Mouse (Mus musculus) thymus, adult 2 months (tissue): ENCODE measurements around the gene Akap10. TPM values are rescaled to one million over a fixed set of nuclear protein-coding genes. Genes with fewer than 3 reads are reported as not detected.
"Not testable (repeated sequence)": the region's sequence is repeated elsewhere in the genome, so short reads cannot be mapped to it uniquely, and the experiment has no call there.

Source experiments
- DNase-seq: peaks from one replicate; pipeline ENCODE4 v3.0.0; 2021
- H3K27ac ChIP-seq: fragments of 200-500 bp; 2 replicates; pipeline ENCODE4 v1.5.1; 2012; ENCODE audit warnings: low read length, control low read depth; ENCODE audit not compliant: control insufficient read depth, insufficient read depth
- H3K27me3 ChIP-seq: fragments of 200-500 bp; 2 replicates; pipeline ENCODE4 v1.6.1; 2012; ENCODE audit warnings: mild to moderate bottlenecking, low read length, moderate library complexity, mixed read lengths; ENCODE audit not compliant: control insufficient read depth, insufficient read depth
- H3K36me3 ChIP-seq: fragments of 200-500 bp; 2 replicates; pipeline ENCODE4 v1.6.1; 2012; ENCODE audit warnings: mild to moderate bottlenecking, low read length, moderate library complexity; ENCODE audit not compliant: control insufficient read depth, insufficient read depth
- H3K4me1 ChIP-seq: fragments of 200-500 bp; replicated peaks from 2 replicates; pipeline ENCODE4 v1.6.1; 2012; ENCODE audit warnings: low read length; ENCODE audit not compliant: control insufficient read depth, insufficient read depth
- H3K4me3 ChIP-seq: fragments of 200-500 bp; 2 replicates; pipeline ENCODE4 v1.5.1; 2012; ENCODE audit warnings: mild to moderate bottlenecking, low read length, control low read depth, moderate library complexity; ENCODE audit not compliant: control insufficient read depth, insufficient read depth
- CTCF ChIP-seq: fragments of 200-500 bp; IDR thresholded peaks from 2 replicates; pipeline ENCODE4 v1.5.1; 2012; ENCODE audit warnings: mild to moderate bottlenecking, control low read depth, low read length, moderate library complexity, borderline replicate concordance; ENCODE audit not compliant: control insufficient read depth, poor library complexity, insufficient read depth; ENCODE audit errors: extremely low read depth
- POLR2A ChIP-seq: fragments of 200-500 bp; IDR thresholded peaks from 2 replicates; pipeline ENCODE4 v1.6.1; 2012; ENCODE audit warnings: mild to moderate bottlenecking, low read length, control low read depth, moderate library complexity; ENCODE audit not compliant: control insufficient read depth, poor library complexity, insufficient read depth; ENCODE audit errors: extremely low read depth
- WGBS: fragments of 180-500 bp; shearing (Covaris S2); methylation state at CpG from one replicate; pipeline ENCODE4 v1.1.7; 2018; 5-methylcytosine and 5-hydroxymethylcytosine counted together
- polyA plus RNA-seq: library from polyadenylated mRNA; depleted of rRNA; stranded (reverse); fragments of >200 nt; gene quantifications from 2 replicates; pipeline ENCODE4 v1.2.3, GENCODE M21; 2012

Gene Akap10
- polyA plus RNA-seq, 1 experiment, result 23.9 TPM

- Histone ChIP-seq H3K27me3 (no peaks in the 10 kb centered on the region), H3K36me3 (no peaks in the 10 kb centered on the region), H3K4me1 (no peaks in the 10 kb centered on the region), H3K4me3 (no peak overlapping the region), H3K27ac (no peak overlapping the region)
- TF ChIP-seq POLR2A (no peak), CTCF (no peak)
- WGBS, result 93% methylated on average over 5 of the region's 5 CpGs
- no peak for DNase-seq
Measured at GRCm38 (mm10) chr11:61964611-61965010, 34.6 kb upstream of the Akap10 start.

GRCm38 (mm10) chr11:61963193-61963592 is 33.1 kb upstream of the Akap10 start:
- Histone ChIP-seq H3K36me3 (no peaks in the 10 kb centered on the region), H3K27ac (no peak overlapping the region), H3K27me3 (no peaks in the 10 kb centered on the region), H3K4me3 (no peak overlapping the region), H3K4me1 (no peaks in the 10 kb centered on the region)
- no peak for DNase-seq
- TF ChIP-seq POLR2A (no peak), CTCF (no peak)
- 97% methylated on average over 3 of the region's 3 CpGs for WGBS

- no peaks in the 10 kb centered on the region for H3K4me1 ChIP-seq
- no peak overlapping the region for H3K4me3 ChIP-seq
- WGBS, result 46% methylated on average over 6 of the region's 6 CpGs
- H3K27me3 ChIP-seq, result peaks cover 3% of the 10 kb centered on the region; the same call in 1 of the 2 replicates
- no peak for DNase-seq
- H3K36me3 ChIP-seq, result no peaks in the 10 kb centered on the region
- no peak overlapping the region for H3K27ac ChIP-seq
- TF ChIP-seq POLR2A (no peak), CTCF (no peak)
Measured at GRCm38 (mm10) chr11:61962684-61963083, 32.6 kb upstream of the Akap10 start.

- peaks cover 5% of the 10 kb centered on the region; the same call in 1 of the 2 replicates for H3K4me1 ChIP-seq
- no peak for DNase-seq
- no peak overlapping the region for H3K27ac ChIP-seq
- WGBS, result 85% methylated on average over 2 of the region's 2 CpGs
- H3K27me3 ChIP-seq, result peaks cover 3% of the 10 kb centered on the region; the same call in 1 of the 2 replicates
- H3K36me3 ChIP-seq, result no peaks in the 10 kb centered on the region
- TF ChIP-seq POLR2A (no peak), CTCF (no peak)
- H3K4me3 ChIP-seq, result no peak overlapping the region
Measured at GRCm38 (mm10) chr11:61960096-61960495, 30.0 kb upstream of the Akap10 start.

- not testable (repeated sequence) for DNase-seq, H3K27me3 ChIP-seq, H3K4me3 ChIP-seq, H3K36me3 ChIP-seq, H3K4me1 ChIP-seq, H3K27ac ChIP-seq
- 70% methylated on average over 6 of the region's 6 CpGs for WGBS
Measured at GRCm38 (mm10) chr11:61958706-61959105, 28.7 kb upstream of the Akap10 start.

GRCm38 (mm10) chr11:61957296-61957813 is 27.3 kb upstream of the Akap10 start:
- WGBS, result 2% methylated on average over 25 of the region's 25 CpGs
- no peak for DNase-seq
- Histone ChIP-seq H3K27ac (no peak overlapping the region), H3K27me3 (peaks cover 3% of the 10 kb centered on the region; the same call in 1 of the 2 replicates), H3K4me1 (peaks cover 5% of the 10 kb centered on the region; the same call in 1 of the 2 replicates), H3K4me3 (peak overlapping the region; percentile 40), H3K36me3 (no peaks in the 10 kb centered on the region)
- TF ChIP-seq POLR2A (no peak), CTCF (no peak)

- Histone ChIP-seq H3K4me1 (peaks cover 5% of the 10 kb centered on the region; the same call in 1 of the 2 replicates), H3K36me3 (no peaks in the 10 kb centered on the region), H3K27ac (no peak within 1 kb of the TSS), H3K27me3 (peaks cover 3% of the 10 kb centered on the region; the same call in 1 of the 2 replicates), H3K4me3 (peak within 1 kb of the TSS; percentile 40)
- TF ChIP-seq POLR2A (no peak), CTCF (peak; percentile 98)
- WGBS, result under 1% methylated on average over 58 of the region's 58 CpGs
- peak; percentile 94 for DNase-seq
Measured at GRCm38 (mm10) chr11:61956572-61957295, 26.7 kb upstream of the Akap10 start, which contains the start of gene Specc1. Specc1 (plus strand) TSS chr11:61956763.
